Mouse (Mus musculus): ENCODE data around the gene Tap2. TPM values are rescaled to one million over a fixed set of nuclear protein-coding genes. Genes with fewer than 3 reads are reported as not detected.

Gene Tap2
- total RNA-seq, 2 experiments from 2014 or later = 4.9 to 7.5 TPM

GRCm38 (mm10) chr17:34179913-34180859 lies 23.1 kb upstream of the Tap2 start:
- no peak overlapping the region for H3K27ac ChIP-seq
- no peak for DNase-seq
- intact Hi-C loops (cut with DNase I) = loop anchor here (10.0 kb wide), 1 partner anchor 125 kb away; the partner anchor contains the start of gene H2-Eb1
- H3K4me3 ChIP-seq = no peak overlapping the region
- TF ChIP-seq CTCF (IDR thresholded peaks at IDR 0.05) = no peak

GRCm38 (mm10) chr17:34183564-34184219 lies 19.6 kb upstream of the Tap2 start:
- intact Hi-C loops (cut with DNase I) = no loop called here
- Histone ChIP-seq H3K4me3 (no peak overlapping the region), H3K27ac (no peak overlapping the region)
- TF ChIP-seq CTCF (IDR thresholded peaks at IDR 0.05) = no peak
- DNase-seq = no peak

- Histone ChIP-seq H3K4me3 (no peak overlapping the region), H3K27ac (no peak overlapping the region)
- TF ChIP-seq CTCF (IDR thresholded peaks at IDR 0.05) = no peak
- no peak for DNase-seq
- intact Hi-C loops (cut with DNase I) = no loop called here
These were observed 17.8 kb upstream of the Tap2 start for GRCm38 (mm10) chr17:34185526-34185925.

DNA sequence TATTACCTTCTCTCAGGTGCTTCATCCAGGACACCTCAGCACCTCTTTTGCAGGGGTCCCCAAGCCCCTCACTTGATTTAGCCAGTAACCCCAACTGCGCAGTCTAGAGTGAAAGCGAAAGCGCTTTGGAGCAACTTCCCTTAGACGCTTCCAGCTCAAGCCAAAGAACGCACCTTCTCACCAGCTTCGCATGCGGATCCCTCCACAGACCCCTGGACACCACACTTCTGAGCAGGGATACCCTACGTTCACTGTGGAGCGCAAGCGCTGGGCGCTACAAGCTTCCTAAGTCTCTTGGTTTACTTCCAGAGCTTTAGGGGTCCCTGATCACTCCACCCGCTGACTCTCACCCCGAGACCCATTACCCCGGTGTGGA lies 16.5 kb upstream of the Tap2 start:
- intact Hi-C loops (cut with DNase I) = no loop called here
- TF ChIP-seq CTCF (IDR thresholded peaks at IDR 0.05) = no peak
- Histone ChIP-seq H3K4me3 (peak overlapping the region; percentile 88), H3K27ac (peak overlapping the region; percentile 89)
- DNase-seq = no peak

- Histone ChIP-seq H3K4me3 (peak within 1 kb of the TSS; percentile 88), H3K27ac (peak within 1 kb of the TSS; percentile 89)
- no peak for TF ChIP-seq CTCF (IDR thresholded peaks at IDR 0.05)
- DNase-seq = peak; percentile 98
- intact Hi-C loops (cut with DNase I) = no loop called here
These were observed 15.9 kb upstream of the Tap2 start, which contains the start of the genes Tap1 and Psmb9 for GRCm38 (mm10) chr17:34187261-34187916. TSS of gene Tap1 (plus strand) at chr17:34187553. TSS of gene Psmb9 (minus strand) at chr17:34187764.

- intact Hi-C loops (cut with DNase I) = no loop called here
- DNase-seq = no peak
- TF ChIP-seq CTCF (IDR thresholded peaks at IDR 0.05) = no peak
- Histone ChIP-seq H3K27ac (peak overlapping the region; percentile 89), H3K4me3 (peak overlapping the region; percentile 88)
These were observed 15.3 kb upstream of the Tap2 start for GRCm38 (mm10) chr17:34188010-34188409.

- intact Hi-C loops (cut with DNase I) = no loop called here
- DNase-seq = no peak
- H3K27ac ChIP-seq = no peak overlapping the region
- TF ChIP-seq CTCF (IDR thresholded peaks at IDR 0.05) = no peak
- no peak overlapping the region; the same call in 1 of the 2 replicates for H3K4me3 ChIP-seq
These were observed 14.3 kb upstream of the Tap2 start for GRCm38 (mm10) chr17:34188986-34189385.

DNA sequence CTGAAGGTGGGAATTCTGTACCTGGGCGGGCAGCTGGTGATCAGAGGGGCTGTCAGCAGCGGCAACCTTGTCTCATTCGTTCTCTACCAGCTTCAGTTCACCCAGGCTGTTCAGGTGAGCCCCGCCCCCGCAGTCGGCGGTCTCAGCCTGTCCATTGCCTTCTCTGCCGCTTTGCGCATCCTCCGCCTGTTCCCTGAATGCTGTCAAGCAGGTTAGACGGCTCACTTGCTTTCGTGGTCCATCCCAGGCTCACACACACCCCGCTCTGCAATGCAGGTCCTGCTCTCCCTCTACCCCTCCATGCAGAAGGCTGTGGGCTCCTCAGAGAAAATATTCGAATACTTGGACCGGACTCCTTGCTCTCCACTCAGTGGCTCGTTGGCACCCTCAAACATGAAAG lies 10.5 kb upstream of the Tap2 start:
- no peak for DNase-seq
- H3K27ac ChIP-seq = no peak overlapping the region

GRCm38 (mm10) chr17:34193468-34193867 lies 9.9 kb upstream of the Tap2 start:
- intact Hi-C loops (cut with DNase I) = no loop called here
- no peak overlapping the region for H3K4me3 ChIP-seq
- no peak overlapping the region for H3K27ac ChIP-seq
- no peak for TF ChIP-seq CTCF (IDR thresholded peaks at IDR 0.05)
- no peak for DNase-seq

More for the DNA sequence above, 10.5 kb upstream of the Tap2 start:
- H3K4me3 ChIP-seq = no peak overlapping the region
- TF ChIP-seq CTCF (IDR thresholded peaks at IDR 0.05) = no peak
- intact Hi-C loops (cut with DNase I) = no loop called here

- Histone ChIP-seq H3K4me3 (no peak overlapping the region), H3K27ac (no peak overlapping the region)
- TF ChIP-seq CTCF (IDR thresholded peaks at IDR 0.05) = no peak
- DNase-seq = no peak
- intact Hi-C loops (cut with DNase I) = no loop called here
These were observed 8.6 kb upstream of the Tap2 start for GRCm38 (mm10) chr17:34194723-34195122.

DNA sequence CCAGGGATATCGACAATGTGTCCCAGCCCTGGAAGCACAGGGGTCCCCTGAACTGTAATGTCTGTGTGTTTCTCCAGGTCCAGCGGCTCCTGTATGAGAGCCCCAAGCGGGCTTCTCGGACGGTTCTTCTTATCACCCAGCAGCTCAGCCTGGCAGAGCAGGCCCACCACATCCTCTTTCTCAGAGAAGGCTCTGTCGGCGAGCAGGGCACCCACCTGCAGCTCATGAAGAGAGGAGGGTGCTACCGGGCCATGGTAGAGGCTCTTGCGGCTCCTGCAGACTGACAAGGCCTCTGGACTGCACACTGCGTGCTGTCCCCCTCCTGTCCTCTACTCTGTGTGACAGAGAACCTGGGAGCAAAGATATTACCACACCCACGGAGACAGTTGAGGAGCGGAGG lies 6.8 kb upstream of the Tap2 start:
- no peak for DNase-seq
- TF ChIP-seq CTCF (IDR thresholded peaks at IDR 0.05) = no peak
- intact Hi-C loops (cut with DNase I) = no loop called here
- no peak overlapping the region for H3K4me3 ChIP-seq
- no peak overlapping the region for H3K27ac ChIP-seq

GRCm38 (mm10) chr17:34196941-34197894 lies 6.1 kb upstream of the Tap2 start, which contains the start of gene Psmb8:
TSS of gene Psmb8 (plus strand) at chr17:34197721.
- Histone ChIP-seq H3K4me3 (peak within 1 kb of the TSS; percentile 87), H3K27ac (peak within 1 kb of the TSS; percentile 82)
- no peak for TF ChIP-seq CTCF (IDR thresholded peaks at IDR 0.05)
- intact Hi-C loops (cut with DNase I) = no loop called here
- peak; percentile 92 for DNase-seq
